Mouse (Mus musculus) ES-E14 (cell line): ENCODE results near the gene Ppp6r2. TPM values are rescaled to one million over a fixed set of nuclear protein-coding genes. Genes with fewer than 3 reads are reported as not detected.

Experiments used
- DNase-seq: peaks from one replicate; pipeline ENCODE4 v3.0.0-alpha.2; 2013; ENCODE audit warnings: low read depth, low spot score
- H3K27ac ChIP-seq: 2 replicates; pipeline ENCODE4 v1.5.1; 2012; ENCODE audit warnings: low read depth, mild to moderate bottlenecking, low read length, moderate library complexity, mixed read lengths; ENCODE audit not compliant: poor library complexity, insufficient read depth, severe bottlenecking
- H3K36me3 ChIP-seq: 2 replicates; pipeline ENCODE4 v1.6.1; 2012; ENCODE audit warnings: mild to moderate bottlenecking, low read length, moderate library complexity, mixed read lengths; ENCODE audit not compliant: control insufficient read depth, poor library complexity, insufficient read depth, severe bottlenecking
- H3K4me1 ChIP-seq, 2 experiments: fragments of 150-350 bp in 1 of 2; sonication (generic) in 1 of 2; 2 replicates each; pipeline ENCODE4 v1.6.1; 2012; ENCODE audit warnings: low read length in 2 of 2, mild to moderate bottlenecking in 1 of 2, mixed read lengths in 1 of 2; ENCODE audit not compliant: control insufficient read depth in 2 of 2, insufficient read depth in 2 of 2, poor library complexity in 1 of 2
- H3K4me3 ChIP-seq, 2 experiments: fragments of 150-350 bp in 1 of 2; sonication (generic) in 1 of 2; 2 replicates each; pipeline ENCODE4 v1.5.1; 2012; ENCODE audit warnings: low read length in 2 of 2, low read depth in 1 of 2, mild to moderate bottlenecking in 1 of 2, mixed read lengths in 1 of 2; ENCODE audit not compliant: insufficient read depth in 1 of 2, poor library complexity in 1 of 2, severe bottlenecking in 1 of 2
- H3K9ac ChIP-seq: 2 replicates; pipeline ENCODE4 v1.6.1; 2012; ENCODE audit warnings: low read depth, mild to moderate bottlenecking, low read length, mixed read lengths; ENCODE audit not compliant: poor library complexity, insufficient read depth, severe bottlenecking
- H3K9me3 ChIP-seq: fragments of 150-350 bp; sonication (generic); 2 replicates; pipeline ENCODE4 v1.6.1; 2012; ENCODE audit warnings: low read depth, mild to moderate bottlenecking, low read length; ENCODE audit not compliant: control insufficient read depth, insufficient read depth
- CHD2 ChIP-seq: IDR thresholded peaks from 2 replicates; pipeline ENCODE4 v1.6.1; 2014; ENCODE audit warnings: mild to moderate bottlenecking, low read depth, low read length, inconsistent platforms
- HCFC1 ChIP-seq: IDR thresholded peaks from 2 replicates; pipeline ENCODE4 v1.6.1; 2012; ENCODE audit warnings: low read length, inconsistent platforms, borderline replicate concordance; ENCODE audit not compliant: insufficient read depth
- MAFK ChIP-seq: IDR thresholded peaks from 2 replicates; pipeline ENCODE4 v1.6.1; 2014; ENCODE audit warnings: mild to moderate bottlenecking, low read depth, low read length, inconsistent platforms; ENCODE audit not compliant: insufficient read depth
- ZC3H11A ChIP-seq: IDR thresholded peaks from 2 replicates; pipeline ENCODE4 v1.6.1; 2012; ENCODE audit warnings: low read depth, mild to moderate bottlenecking, inconsistent platforms, low read length, borderline replicate concordance
- ZNF384 ChIP-seq: IDR thresholded peaks from 2 replicates; pipeline ENCODE4 v1.6.1; 2012; ENCODE audit warnings: low read depth, low read length, inconsistent platforms
- in situ Hi-C, 2 experiments: fragments of 600-800 bp; cut with MboI; formaldehyde crosslinking; loops; one replicate each; pipeline ENCODE4 v1.15.1; 2025; ENCODE audit warnings: low sequenced_read_pairs in 2 of 2, inconsistent platforms in 1 of 2; ENCODE audit not compliant: unreplicated experiment in 2 of 2
- total RNA-seq: library from RNA; depleted of rRNA; stranded (reverse); fragments of 300-350 nt; gene quantifications from 2 replicates; pipeline ENCODE4 v1.2.3, GENCODE M21; 2012

Ppp6r2 gene
- total RNA-seq, 1 experiment, result 8.6 TPM

GRCm38 (mm10) chr15:89314107-89314506 lies 102.8 kb downstream of the Ppp6r2 start:
- no peak overlapping the region for H3K27ac ChIP-seq
- DNase-seq, result no peak
- TF ChIP-seq MAFK, result no peak
- TF ChIP-seq CHD2, result no peak
- no peak for TF ChIP-seq ZC3H11A
- no peak for TF ChIP-seq ZNF384
- no peak for TF ChIP-seq HCFC1
- in situ Hi-C loops, result no loop called here
- peaks cover 0 to 13% of the 10 kb centered on the region in 2 experiments; a peak in 1 of 4 replicates for H3K4me1 ChIP-seq
- H3K9ac ChIP-seq, result peak overlapping the region; percentile 91
- H3K36me3 ChIP-seq, result no peaks in the 10 kb centered on the region
- H3K9me3 ChIP-seq, result no peaks in the 10 kb centered on the region
- H3K4me3 ChIP-seq, result peak overlapping the region; percentile 93 to 94

GRCm38 (mm10) chr15:89314511-89315189 lies 103.3 kb downstream of the Ppp6r2 start:
- DNase-seq, result no peak
- H3K4me1 ChIP-seq, result peaks cover 0 to 13% of the 10 kb centered on the region in 2 experiments; a peak in 1 of 4 replicates
- peak overlapping the region; percentile 91 for H3K9ac ChIP-seq

GRCm38 (mm10) chr15:89315190-89315731 lies 103.9 kb downstream of the Ppp6r2 start, which contains the start of gene Sbf1:
TSS of gene Sbf1 (minus strand) at chr15:89315311.
- DNase-seq, result peak; percentile 93
- Histone ChIP-seq H3K36me3 (no peaks in the 10 kb centered on the region), H3K27ac (no peak within 1 kb of the TSS), H3K9ac (peak within 1 kb of the TSS; percentile 91), H3K9me3 (no peaks in the 10 kb centered on the region), H3K4me1 (peaks cover 0 to 13% of the 10 kb centered on the region in 2 experiments; a peak in 1 of 4 replicates), H3K4me3 (peak within 1 kb of the TSS; percentile 93 to 94)
- in situ Hi-C loops, result no loop called here
- TF ChIP-seq HCFC1 (0 out of 2 replicates have a peak, but pooled peaks have one; percentile 36), ZNF384 (no peak), MAFK (no peak), CHD2 (no peak), ZC3H11A (no peak)

More at GRCm38 (mm10) chr15:89314511-89315189, 103.3 kb downstream of the Ppp6r2 start:
- H3K4me3 ChIP-seq, result peak overlapping the region; percentile 93 to 94
- no peaks in the 10 kb centered on the region for H3K9me3 ChIP-seq
- TF ChIP-seq HCFC1 (no peak), ZNF384 (no peak), ZC3H11A (no peak), MAFK (no peak), CHD2 (no peak)
- in situ Hi-C loops, result no loop called here
- no peaks in the 10 kb centered on the region for H3K36me3 ChIP-seq
- H3K27ac ChIP-seq, result no peak overlapping the region

- Histone ChIP-seq H3K9me3 (no peaks in the 10 kb centered on the region), H3K4me3 (no peak overlapping the region; a peak in 1 of 4 replicates), H3K27ac (no peak overlapping the region), H3K4me1 (peaks cover 0 to 15% of the 10 kb centered on the region in 2 experiments; a peak in 1 of 4 replicates), H3K9ac (peak overlapping the region; percentile 32; the same call in 1 of the 2 replicates), H3K36me3 (no peaks in the 10 kb centered on the region)
- in situ Hi-C loops, result no loop called here
- no peak for TF ChIP-seq MAFK
- no peak for TF ChIP-seq HCFC1
- TF ChIP-seq CHD2, result no peak
- no peak for TF ChIP-seq ZNF384
- TF ChIP-seq ZC3H11A, result no peak
- peak; percentile 56 for DNase-seq
Observed at GRCm38 (mm10) chr15:89316146-89316545, 104.8 kb downstream of the Ppp6r2 start.
